In genomic region chr12:55463992-55464845, GRCm38 (mm10) we compare ENCODE assay signal across 8 mouse cellular contexts. TPM values are rescaled to one million over a fixed set of nuclear protein-coding genes. Genes with fewer than 3 reads are reported as not detected.
DNase-seq lines count a peak whose midpoint lies in the region; ATAC-seq and TF ChIP-seq lines count a peak whose summit lies in the region.

No protein-coding gene starts in this region.

- H3K9ac ChIP-seq in forebrain, embryonic 16.5 days (replicated peaks; ENCODE audit: low read depth, low read length) = no peak overlapping the region; the same call in 1 of the 2 replicates
- no peak overlapping the region for H3K9ac ChIP-seq in intestine, embryonic 14.5 days (ENCODE audit: low read length)
- H3K9ac ChIP-seq in midbrain, embryonic 15.5 days = no peak overlapping the region

- peak overlapping the region; percentile 33 for H3K27ac ChIP-seq in cerebellum, adult 2 months (ENCODE audit: insufficient read depth, low read length)
- peak overlapping the region; percentile 70 for H3K27ac ChIP-seq in forebrain, embryonic 16.5 days (ENCODE audit: low read length)
- H3K27ac ChIP-seq in intestine, embryonic 14.5 days (ENCODE audit: low read depth) = peak overlapping the region; percentile 54; the same call in 1 of the 2 replicates
- peak overlapping the region; percentile 75 for H3K27ac ChIP-seq in midbrain, embryonic 15.5 days

- H3K9me3 ChIP-seq in forebrain, embryonic 16.5 days (ENCODE audit: control insufficient read depth, low read length) = no peaks in the 10 kb centered on the region
- no peaks in the 10 kb centered on the region for H3K9me3 ChIP-seq in intestine, embryonic 14.5 days (ENCODE audit: control insufficient read depth, low read length)
- H3K9me3 ChIP-seq in midbrain, embryonic 15.5 days = no peaks in the 10 kb centered on the region

- TF ChIP-seq CTCF in cerebellum, adult 2 months (IDR thresholded peaks at IDR 0.05; ENCODE audit: borderline replicate concordance, insufficient read depth, low read depth, low read length) = no peak

- peak overlapping the region; percentile 39 for H3K4me2 ChIP-seq in forebrain, embryonic 16.5 days (ENCODE audit: low read length)
- 0 out of 2 replicates have a peak overlapping the region, but pooled peaks have one; percentile 2 for H3K4me2 ChIP-seq in intestine, embryonic 14.5 days (ENCODE audit: low read length)
- H3K4me2 ChIP-seq in midbrain, embryonic 15.5 days = peak overlapping the region; percentile 18; the same call in 1 of the 2 replicates

- no peak overlapping the region for H3K4me3 ChIP-seq in cerebellum, adult 2 months (replicated peaks; ENCODE audit: insufficient read depth, low read depth, low read length)
- H3K4me3 ChIP-seq in forebrain, embryonic 16.5 days (replicated peaks; ENCODE audit: low read length) = no peak overlapping the region
- no peak overlapping the region for H3K4me3 ChIP-seq in intestine, embryonic 14.5 days (ENCODE audit: low read depth, low read length)
- H3K4me3 ChIP-seq in midbrain, embryonic 15.5 days = no peak overlapping the region

- peak; percentile 78 for ATAC-seq in forebrain, embryonic 16.5 days
- ATAC-seq in intestine, embryonic 14.5 days (replicated peaks; ENCODE audit: low FRiP score, low TSS enrichment, low read depth) = no peak
- peak; percentile 83 for ATAC-seq in midbrain, embryonic 15.5 days (replicated peaks)

- intact Hi-C loops in left cerebral cortex, postnatal 14 days (cut with DNase I) = no loop called here

- H3K27me3 ChIP-seq in cerebellum, adult 2 months (ENCODE audit: control insufficient read depth, insufficient read depth, low read length) = no peaks in the 10 kb centered on the region
- no peaks in the 10 kb centered on the region for H3K27me3 ChIP-seq in forebrain, embryonic 16.5 days (replicated peaks; ENCODE audit: control insufficient read depth, insufficient read depth, low read length)
- no peaks in the 10 kb centered on the region for H3K27me3 ChIP-seq in intestine, embryonic 14.5 days (replicated peaks; ENCODE audit: control insufficient read depth, insufficient read depth, low read length)
- no peaks in the 10 kb centered on the region for H3K27me3 ChIP-seq in midbrain, embryonic 15.5 days (replicated peaks)

- peak; percentile 57 for DNase-seq in gastrocnemius, adult 18-20 months (ENCODE audit: low spot score)
- DNase-seq in gastrocnemius, postnatal 25 days = no peak
- peak; percentile 41 to 47 for DNase-seq in cerebellum, adult 2 months
- peak; percentile 69 for DNase-seq in intestine, embryonic 14.5 days (ENCODE audit: low spot score)
- DNase-seq in left cerebral cortex, postnatal 14 days (ENCODE audit: low spot score in 2 of 2) = peak; percentile 57 to 82
- DNase-seq in thymus, postnatal 36 days = peak; percentile 52 to 58

- no peaks in the 10 kb centered on the region for H3K36me3 ChIP-seq in forebrain, embryonic 16.5 days (ENCODE audit: control insufficient read depth, insufficient read depth)
- H3K36me3 ChIP-seq in intestine, embryonic 14.5 days (ENCODE audit: control insufficient read depth, insufficient read depth, low read length) = no peaks in the 10 kb centered on the region
- H3K36me3 ChIP-seq in midbrain, embryonic 15.5 days (replicated peaks) = no peaks in the 10 kb centered on the region

- peaks cover 34% of the 10 kb centered on the region for H3K4me1 ChIP-seq in cerebellum, adult 2 months (ENCODE audit: control insufficient read depth, insufficient read depth, low read length)
- peaks cover 33% of the 10 kb centered on the region for H3K4me1 ChIP-seq in forebrain, embryonic 16.5 days (replicated peaks; ENCODE audit: control insufficient read depth, insufficient read depth, low read length)
- peaks cover 37% of the 10 kb centered on the region for H3K4me1 ChIP-seq in intestine, embryonic 14.5 days (replicated peaks; ENCODE audit: control insufficient read depth, insufficient read depth, low read length)
- H3K4me1 ChIP-seq in midbrain, embryonic 15.5 days = peaks cover 28% of the 10 kb centered on the region

- 45% methylated on average over 16 of the region's 16 CpGs for WGBS in cerebellum, adult 2 months
- 14% methylated on average over 16 of the region's 16 CpGs for WGBS in forebrain, embryonic 16.5 days
- 22% methylated on average over 16 of the region's 16 CpGs for WGBS in intestine, embryonic 14.5 days
- whole genome bisulfite sequencing in midbrain, embryonic 15.5 days = 12% methylated on average over 16 of the region's 16 CpGs

- TF ChIP-seq POLR2A in cerebellum, adult 2 months (IDR thresholded peaks at IDR 0.05; ENCODE audit: borderline replicate concordance, insufficient read depth, low read length) = no peak

RNA-seq across cellular contexts. Expression of gene Nfkbia, which starts 28.2 kb away (rescaled TPM):
- 10 to 100 TPM; 19.0 to 63.6 TPM for total RNA-seq in gastrocnemius, adult 18-20 months (2021)
- 10 to 100 TPM; 17.8 to 20.8 TPM for total RNA-seq in gastrocnemius, postnatal 25 days (2021)
- 39.1 and 45.7 TPM in 2 replicates for polyA plus RNA-seq in cerebellum, adult 2 months (2012; rRNA removed)
- polyA plus RNA-seq in forebrain, embryonic 16.5 days (2015; fragmentation: Nextera tagmentation; extraction: Ambion mirVana) = 53.4 and 58.5 TPM in 2 replicates
- polyA plus RNA-seq in intestine, embryonic 14.5 days (2014; fragmentation: Nextera tagmentation; extraction: Ambion mirVana) = 75.3 and 80.3 TPM in 2 replicates
- 10 to 100 TPM; 28.3 to 46.4 TPM for total RNA-seq in left cerebral cortex, postnatal 14 days (2021)
- polyA plus RNA-seq in midbrain, embryonic 15.5 days (2015; fragmentation: Nextera tagmentation; extraction: Ambion mirVana) = 60.0 and 63.8 TPM in 2 replicates
